Mouse (Mus musculus) G1E (cell line): ENCODE measurements around the gene Brip1.

Experiments
- CTCF ChIP-seq: IDR thresholded peaks from 2 replicates; pipeline ENCODE4 v1.5.1; 2012; ENCODE audit warnings: low read depth, low read length, inconsistent platforms, mixed read lengths
- TAL1 ChIP-seq: conservative IDR thresholded peaks from 2 replicates; pipeline ENCODE4 v1.6.1; 2012; ENCODE audit warnings: low read depth, low read length, inconsistent platforms, mixed read lengths

DNA sequence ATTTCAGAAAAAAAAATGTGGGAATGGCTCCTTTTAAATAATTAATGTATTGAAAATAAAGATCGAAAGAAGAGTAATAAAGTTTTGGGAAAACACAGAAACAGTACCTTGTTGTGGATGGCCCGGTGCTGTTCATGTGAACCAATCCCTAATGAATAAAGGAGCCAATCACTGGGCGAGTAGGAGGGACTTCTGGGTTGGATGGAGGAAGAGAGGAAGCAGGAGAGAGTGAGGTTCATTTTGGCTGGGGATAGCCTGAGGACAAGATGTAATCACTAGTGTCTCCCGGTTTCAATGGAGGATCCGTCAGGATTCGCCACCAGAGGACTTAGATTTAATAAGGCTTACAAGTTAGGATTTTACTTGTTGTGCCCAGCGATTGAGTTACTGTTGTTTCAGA lies 145.2 kb downstream of the Brip1 start:
- TF ChIP-seq CTCF, result no peak
- TF ChIP-seq TAL1, result no peak
